Mouse (Mus musculus) kidney, postnatal 25 days (tissue): ENCODE results near the gene Gm7030.
A peak's percentile ranks its signal among the peaks of the same experiment; 100 is the strongest.
"Not testable (repeated sequence)": the region's sequence is repeated elsewhere in the genome, so short reads cannot be mapped to it uniquely, and the experiment has no call there.

Experiments used
- DNase-seq, 2 experiments: peaks; one replicate each; pipeline ENCODE4 v3.0.0; 2021; ENCODE audit warnings: mixed read lengths in 2 of 2

The Gm7030 gene

GRCm38 (mm10) chr17:36135421-36136231 is 6.4 kb upstream of the Gm7030 start:
- not testable (repeated sequence) for DNase-seq

- DNase-seq: no peak
Observed at GRCm38 (mm10) chr17:36131516-36132265, 2.5 kb upstream of the Gm7030 start.

DNA sequence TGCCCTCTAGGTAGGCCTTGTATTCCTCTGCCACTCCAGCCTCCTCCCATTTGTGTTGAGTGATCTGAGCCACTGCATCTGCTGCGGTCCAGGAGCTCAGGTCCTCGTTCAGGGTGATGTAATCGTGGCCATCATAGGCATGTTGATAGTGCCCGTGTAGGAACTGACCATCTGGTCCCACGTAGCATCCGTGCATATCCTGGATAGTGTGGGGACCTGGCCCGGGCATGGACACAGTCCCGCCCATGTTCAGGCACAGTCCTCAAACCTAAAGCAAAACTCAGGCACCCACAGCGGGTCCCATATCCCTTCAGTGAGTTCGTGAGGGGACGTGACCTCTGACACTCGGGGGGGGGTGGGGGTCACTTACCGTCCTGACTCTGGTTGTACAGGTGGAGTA is 700 bp downstream of the Gm7030 start:
- not testable (repeated sequence) for DNase-seq

DNA sequence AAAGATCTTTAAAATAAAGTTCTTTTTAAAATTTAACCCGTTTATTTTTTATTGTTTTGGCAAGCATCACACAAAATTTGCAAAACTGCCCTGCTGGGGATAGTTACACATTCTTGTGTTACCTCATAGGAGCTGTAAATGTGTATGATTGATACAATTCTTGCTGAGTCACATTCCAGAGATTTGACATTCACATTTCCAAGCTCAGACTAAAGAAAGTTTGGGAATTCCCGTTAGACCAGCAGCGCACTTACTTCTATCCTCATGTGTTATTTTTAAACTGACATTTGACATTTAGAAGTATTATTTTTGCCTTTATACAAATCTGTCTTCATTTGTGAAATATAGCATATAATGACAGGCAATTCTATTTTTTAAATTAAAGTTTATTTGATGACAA is 5.1 kb downstream of the Gm7030 start:
- DNase-seq: not testable (repeated sequence)

GRCm38 (mm10) chr17:36121352-36122020 is 7.7 kb downstream of the Gm7030 start, which contains the start of gene Gm19684:
Gene Gm19684 (plus strand): TSS chr17:36121678.
- DNase-seq: peak; percentile 45 to 72

DNA sequence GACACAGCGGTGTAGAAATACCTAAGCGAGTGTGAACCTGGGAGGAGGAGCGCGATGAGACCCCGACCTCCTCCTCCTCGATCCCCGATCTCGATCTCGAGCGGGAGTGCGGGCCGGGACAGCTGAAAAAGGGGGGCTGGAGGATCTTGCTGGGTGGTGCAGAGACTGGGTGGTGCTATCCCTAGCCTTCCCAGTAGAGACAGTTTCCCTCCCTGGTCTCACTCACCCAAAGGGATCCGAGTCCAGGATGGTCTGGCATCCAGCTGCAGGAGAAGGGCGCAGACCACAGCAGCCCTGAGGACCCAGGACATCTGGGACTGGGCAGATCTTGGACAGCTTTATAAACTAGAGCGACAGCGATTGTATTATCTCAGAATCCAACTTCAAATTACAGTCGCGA is 8.4 kb downstream of the Gm7030 start:
- DNase-seq: not testable (repeated sequence)

DNA sequence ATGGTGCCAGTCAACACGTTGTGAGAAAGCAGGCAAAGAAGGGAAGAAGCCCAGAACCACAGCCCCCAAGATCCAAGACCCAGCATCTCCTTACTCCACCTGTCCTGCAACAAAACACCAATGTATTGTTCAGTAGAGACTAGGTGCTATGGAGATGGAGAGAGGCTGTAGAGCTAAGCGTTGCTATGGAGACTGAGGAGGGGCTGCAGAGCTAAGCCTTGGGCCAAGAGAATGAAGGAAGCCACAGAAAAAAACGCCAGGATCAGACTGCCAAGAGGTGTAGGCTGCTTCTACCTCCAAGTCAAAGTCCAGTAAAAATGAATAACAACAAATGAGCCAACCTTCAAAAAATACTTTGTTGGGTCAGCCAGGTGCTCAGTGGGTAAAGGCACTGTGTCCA is 12.7 kb downstream of the Gm7030 start:
- DNase-seq: not testable (repeated sequence)

DNA sequence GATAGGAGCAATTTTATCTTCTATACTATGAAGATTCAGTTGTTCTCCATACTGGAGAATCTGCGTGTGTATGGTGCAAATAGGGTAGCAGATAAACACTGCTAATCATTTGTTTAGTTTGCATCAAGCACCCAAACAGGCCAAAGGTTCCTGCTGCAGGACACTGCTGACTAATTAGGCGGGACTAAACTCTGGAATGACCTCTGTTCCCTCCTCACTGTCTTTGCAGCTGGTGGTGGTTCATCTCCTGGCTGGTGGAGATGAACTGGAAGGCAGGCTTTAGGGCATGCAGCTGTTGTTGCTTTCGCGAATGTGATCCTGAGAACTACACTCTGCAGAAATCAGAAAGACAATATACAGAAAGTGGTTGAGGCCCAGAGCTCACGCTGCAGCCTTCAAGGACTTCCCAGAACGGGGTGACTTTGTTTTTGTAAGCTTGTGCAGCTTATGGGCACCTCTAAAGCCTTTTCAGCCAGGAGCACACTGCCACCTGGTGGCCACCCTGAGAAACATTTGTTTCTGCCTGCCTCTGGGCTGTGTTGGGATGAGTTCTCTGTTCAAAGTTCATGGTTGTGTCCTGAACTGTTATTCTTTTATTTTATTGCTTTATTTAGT is 15.1 kb downstream of the Gm7030 start:
- DNase-seq: peak; percentile 34 to 47

- DNase-seq: peak; percentile 24 to 45
Observed at GRCm38 (mm10) chr17:36111510-36111868, 17.7 kb downstream of the Gm7030 start.

- peak; percentile 18 to 38 for DNase-seq
Observed at GRCm38 (mm10) chr17:36110641-36111509, 18.4 kb downstream of the Gm7030 start.

DNA sequence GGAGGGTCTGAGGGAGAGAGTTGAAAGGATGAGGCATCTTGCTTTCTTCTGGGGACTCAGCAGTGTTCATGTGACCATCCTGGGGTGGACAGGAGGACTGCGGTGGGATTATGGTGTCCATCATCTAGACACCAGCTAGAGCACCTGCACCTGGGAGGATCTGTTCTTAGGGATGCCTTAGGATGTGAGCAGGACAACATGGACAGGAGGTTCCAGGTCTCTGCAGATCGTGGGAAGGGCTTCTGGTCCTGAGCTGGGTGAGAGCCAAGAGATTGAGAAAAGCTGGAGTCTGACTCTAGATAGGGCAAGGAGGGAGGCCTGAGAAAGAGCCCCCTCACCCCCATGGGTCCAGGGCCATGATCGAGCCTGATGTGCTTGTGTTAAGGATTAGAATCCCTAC is 19.1 kb downstream of the Gm7030 start:
- not testable (repeated sequence) for DNase-seq

- DNase-seq: peak; percentile 59 to 69
Observed at GRCm38 (mm10) chr17:36102091-36102490, 27.1 kb downstream of the Gm7030 start.

- not testable (repeated sequence) for DNase-seq
Observed at GRCm38 (mm10) chr17:36099603-36100002, 29.6 kb downstream of the Gm7030 start.

- DNase-seq: no peak
Observed at GRCm38 (mm10) chr17:36093936-36094335, 35.3 kb downstream of the Gm7030 start.

- DNase-seq: not testable (repeated sequence)
Observed at GRCm38 (mm10) chr17:36092520-36092919, 36.7 kb downstream of the Gm7030 start.

DNA sequence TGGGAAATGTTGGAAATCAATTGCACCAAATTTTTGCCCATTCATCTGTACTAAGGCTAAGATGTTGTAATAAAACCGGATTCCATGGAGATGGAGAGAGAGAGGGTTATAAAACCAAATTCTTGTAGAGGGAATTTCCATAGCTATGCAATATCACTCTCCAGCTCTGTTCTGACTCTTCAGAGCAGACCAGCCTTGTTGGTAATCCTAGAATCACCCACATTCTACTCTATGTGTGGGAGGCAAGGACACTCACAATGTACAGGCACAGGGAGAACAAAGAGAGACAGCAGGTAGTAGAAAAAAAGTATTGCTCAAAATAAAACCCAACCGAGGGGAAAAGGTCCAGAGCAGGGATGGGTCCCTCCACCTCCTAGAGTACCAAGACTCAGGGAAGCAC is 37.3 kb downstream of the Gm7030 start:
- not testable (repeated sequence) for DNase-seq

DNA sequence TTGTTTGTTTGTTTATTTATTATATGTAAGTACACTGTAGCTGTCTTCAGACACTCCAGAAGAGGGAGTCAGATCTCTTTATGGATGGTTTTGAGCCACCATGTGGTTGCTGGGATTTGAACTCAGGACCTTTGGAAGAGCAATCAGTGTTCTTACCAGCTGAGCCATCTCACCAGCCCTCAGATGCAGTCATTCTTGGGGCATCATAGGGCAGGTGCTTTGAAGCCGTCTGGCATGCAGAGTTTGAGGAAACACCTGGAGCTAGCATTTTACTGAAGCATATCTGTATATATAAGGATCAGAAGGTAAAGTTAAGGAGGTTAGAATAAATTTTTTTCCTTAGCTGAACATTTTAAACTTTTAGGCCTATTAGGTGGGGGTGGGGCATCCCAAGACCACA is 43.2 kb downstream of the Gm7030 start:
- not testable (repeated sequence) for DNase-seq

DNA sequence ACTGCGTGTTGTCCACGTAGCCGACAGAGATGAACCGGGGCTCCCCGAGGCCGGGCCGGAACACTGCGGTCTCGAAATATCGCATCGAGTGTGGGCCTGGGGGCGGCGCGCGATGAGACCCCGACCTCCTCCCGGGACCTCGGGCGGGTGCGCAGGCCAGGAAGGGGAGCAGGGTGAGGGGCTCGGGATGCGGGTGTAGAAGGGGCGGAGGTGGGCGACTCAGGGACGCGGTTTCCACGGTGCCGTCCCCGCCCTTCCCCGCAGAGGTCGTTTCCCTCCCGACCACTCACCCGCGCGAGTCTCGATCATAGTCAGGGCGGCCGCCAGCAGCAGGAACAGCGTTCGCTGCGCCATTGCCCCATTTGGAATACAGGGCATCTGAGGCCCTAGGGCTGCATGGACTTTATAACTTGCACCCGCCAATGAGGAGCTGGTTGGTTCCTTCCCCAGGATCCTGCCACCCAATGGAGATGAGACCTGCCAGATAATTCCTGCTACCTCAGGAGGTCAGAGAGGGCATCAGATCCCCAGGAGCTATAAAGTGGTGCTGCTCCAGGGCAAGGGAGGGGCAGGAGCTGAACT is 45.3 kb downstream of the Gm7030 start:
- peak in 1 of 2 experiments; percentile 47 for DNase-seq

DNA sequence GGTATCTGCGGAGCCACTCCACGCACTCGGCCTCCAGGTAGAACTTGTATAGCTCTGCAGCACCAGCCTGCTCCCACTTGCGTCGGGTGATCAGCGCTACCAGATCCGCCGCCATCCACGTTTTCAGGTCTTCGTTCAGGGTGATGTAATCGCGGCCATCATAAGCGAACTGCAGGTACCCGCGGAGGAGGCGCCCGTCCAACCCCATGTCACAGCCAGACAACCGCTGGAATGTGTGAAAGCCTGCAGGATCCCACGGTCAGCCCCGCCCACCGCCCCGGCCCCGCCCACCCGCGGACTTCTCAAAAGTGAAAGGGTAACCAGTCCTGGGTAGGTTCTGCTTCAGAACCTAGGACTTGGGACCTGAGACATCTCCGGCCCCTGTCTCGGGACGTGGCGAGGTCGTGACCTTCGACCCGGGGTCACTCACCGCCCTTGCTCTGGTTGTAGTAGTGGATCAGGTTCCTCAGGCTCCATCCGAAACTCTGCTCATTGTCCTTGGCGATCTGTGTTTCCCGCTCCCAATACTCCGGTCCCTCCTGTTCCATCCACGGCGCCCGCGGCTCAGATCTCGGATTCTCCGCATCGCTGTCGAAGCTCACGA is 45.9 kb downstream of the Gm7030 start:
- DNase-seq: peak; percentile 60 to 84

- DNase-seq: not testable (repeated sequence)
Observed at GRCm38 (mm10) chr17:36082519-36083232, 46.5 kb downstream of the Gm7030 start.
